Mouse (Mus musculus) c-Kit-negative CD71-positive TER-119-positive erythroid progenitor cells, embryonic 14.5 days (primary cell): ENCODE data around the gene Adamts10.

ENCODE experiments used
- DNase-seq: peaks from one replicate; pipeline ENCODE4 v3.0.0-alpha.2; 2013; ENCODE audit warnings: low read depth, low spot score

Adamts10 gene

DNA sequence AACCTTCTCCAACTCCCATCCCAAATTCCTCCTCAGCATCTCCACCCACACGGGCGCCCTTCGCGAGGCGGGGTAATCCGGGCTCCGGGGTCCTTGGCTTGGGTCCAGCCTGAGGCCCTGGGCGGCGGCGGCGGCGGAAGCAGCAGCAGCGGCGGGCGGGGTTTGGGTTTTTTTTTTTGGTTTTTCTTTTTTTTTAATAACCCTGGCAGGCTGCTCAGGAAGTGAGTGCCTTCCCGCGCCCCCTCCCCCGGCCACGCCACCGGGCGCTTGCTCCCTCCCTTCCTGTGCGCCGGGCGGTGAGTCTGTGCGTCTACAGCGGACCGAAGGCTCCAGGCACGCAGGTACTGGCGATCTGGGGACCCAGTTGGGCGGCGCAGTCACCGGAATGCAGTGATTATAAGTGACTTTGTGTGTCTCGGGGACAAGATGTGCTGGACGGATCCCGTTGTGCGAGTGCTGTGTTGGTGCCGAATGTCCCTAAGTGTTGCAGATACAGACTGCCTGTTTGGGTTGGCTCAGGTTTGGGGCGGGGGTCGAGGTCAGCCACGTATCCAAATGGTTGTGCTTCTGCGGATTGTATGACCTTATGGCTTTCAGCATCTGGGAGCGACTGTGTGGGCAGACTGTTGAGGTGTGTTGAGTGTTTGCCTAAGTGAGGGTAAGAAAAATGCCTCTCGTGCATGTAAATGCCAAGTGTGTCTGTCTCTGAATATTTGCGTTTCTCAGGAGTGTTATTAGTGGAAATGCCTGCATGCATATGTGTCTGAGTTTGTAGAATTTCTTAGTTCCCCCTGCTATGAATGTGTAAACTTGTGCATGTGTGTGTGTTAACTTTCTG is at the start of gene Adamts10:
Gene Adamts10, plus strand, starts transcription at position 287 of the 838 bp plus-strand sequence.
- no peak for DNase-seq

DNA sequence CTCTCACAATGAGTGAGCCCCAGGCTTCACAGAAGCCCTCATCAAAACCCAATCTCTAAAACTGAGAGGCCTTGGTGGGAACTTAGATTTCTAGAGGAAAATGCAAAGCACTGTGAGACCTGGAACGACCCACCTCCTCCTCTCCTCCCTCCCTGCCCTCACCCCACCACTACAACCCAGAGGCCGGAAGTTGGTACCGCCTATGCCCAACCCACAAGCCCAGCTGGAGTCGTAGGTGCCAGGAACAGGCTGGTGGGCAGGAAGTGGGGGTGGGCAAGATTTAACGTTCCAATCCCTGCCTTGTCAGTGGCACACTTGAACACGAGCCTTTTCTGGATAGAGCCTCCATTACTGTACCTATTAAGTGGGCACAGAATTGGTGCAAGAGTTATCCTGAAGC is 40.0 kb upstream of the Adamts10 start:
- no peak for DNase-seq

DNA sequence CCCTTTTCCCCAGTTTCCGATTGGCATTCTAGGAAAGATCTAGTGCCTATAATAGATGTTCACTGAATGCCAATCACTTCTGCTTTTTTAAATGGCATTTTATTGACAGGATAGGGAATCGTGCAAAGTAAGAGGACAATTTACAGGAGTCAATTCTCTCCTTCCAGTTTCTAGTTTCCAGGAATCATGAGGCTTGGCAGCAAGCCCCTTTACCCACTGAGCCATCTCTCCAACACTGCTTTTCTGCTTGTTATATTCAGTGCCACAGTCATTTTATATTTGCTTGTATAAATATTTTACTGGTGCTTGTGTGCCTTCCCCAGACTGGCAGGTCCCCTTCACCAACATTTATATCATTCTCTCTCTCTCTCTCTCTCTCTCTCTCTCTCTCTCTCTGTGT is 36.8 kb upstream of the Adamts10 start:
- DNase-seq, result no peak

DNA sequence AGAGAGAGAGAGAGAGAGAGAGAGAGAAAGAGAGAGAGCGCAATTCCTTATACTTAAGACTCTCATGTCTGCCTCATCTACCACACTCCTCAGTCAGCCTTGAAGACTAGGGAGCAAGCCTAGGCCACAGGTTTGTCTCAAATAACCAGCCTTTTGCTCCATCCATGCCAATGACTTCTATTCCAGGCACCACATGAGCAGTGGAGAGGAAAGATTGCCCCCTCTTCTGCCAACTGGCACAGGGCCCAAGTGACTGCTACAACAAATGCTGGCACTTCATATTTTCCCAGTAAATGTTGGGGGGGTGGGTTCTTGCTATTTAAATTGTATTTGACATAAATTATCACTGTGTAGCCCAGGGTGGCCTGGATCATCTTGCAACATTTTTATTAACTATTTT is 36.4 kb upstream of the Adamts10 start:
- DNase-seq, result no peak

DNA sequence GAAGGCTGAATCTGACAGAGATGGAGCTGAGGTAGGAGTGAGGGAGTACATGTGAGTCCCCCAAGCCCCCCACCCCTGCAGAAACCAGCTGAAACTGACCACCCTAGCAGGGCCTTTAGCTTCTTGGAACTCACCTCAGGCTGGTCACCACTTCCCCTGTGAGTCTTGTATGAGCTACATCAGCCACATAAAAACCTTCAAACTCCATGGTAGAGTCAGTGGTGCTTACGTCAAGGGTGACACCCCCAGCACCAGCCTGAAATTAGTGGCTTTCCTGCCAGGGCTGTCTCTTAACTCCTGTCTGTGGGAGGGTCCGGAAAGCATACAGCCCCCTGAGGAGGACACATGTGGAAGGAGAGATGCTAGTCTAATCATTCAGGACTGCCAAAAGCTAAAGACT is 32.6 kb upstream of the Adamts10 start:
- DNase-seq, result no peak

DNA sequence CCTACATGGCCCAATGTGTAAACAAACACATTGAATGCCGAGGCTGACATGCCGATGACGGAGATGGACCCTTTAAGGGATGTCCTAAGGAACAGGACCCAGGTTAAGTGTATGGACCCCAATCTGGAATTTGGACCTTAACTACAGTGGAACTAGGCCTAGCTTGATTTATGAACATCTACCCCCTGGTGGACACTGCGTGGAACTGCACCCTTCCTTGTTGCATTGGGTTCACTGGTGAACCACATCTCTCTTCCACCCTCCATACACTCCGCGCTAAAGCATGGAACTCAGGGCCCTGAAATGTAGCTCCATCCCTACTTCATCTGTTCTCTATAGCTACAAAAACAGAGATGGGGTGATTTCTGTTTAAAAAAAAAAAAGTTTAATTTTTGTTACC is 30.9 kb upstream of the Adamts10 start:
- peak; percentile 35 for DNase-seq

DNA sequence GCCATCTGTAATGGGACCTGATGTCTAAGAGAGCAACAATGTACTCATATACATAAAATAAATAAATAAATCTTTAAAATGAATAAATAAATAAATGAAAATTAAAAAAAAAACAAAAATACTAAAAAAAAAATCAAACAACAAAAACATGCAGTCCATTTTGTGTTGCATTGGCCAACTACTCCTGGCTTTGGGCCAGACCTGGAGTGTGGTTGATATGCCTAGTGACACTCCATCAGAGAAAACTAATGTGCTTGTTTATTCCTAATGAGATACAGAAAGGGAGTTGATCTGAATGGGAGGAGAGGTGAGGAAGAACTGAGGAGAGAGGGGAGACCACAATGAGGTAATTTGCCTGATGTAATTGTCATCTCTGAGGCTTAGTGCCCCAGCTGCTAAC is 29.4 kb upstream of the Adamts10 start:
- no peak for DNase-seq

DNA sequence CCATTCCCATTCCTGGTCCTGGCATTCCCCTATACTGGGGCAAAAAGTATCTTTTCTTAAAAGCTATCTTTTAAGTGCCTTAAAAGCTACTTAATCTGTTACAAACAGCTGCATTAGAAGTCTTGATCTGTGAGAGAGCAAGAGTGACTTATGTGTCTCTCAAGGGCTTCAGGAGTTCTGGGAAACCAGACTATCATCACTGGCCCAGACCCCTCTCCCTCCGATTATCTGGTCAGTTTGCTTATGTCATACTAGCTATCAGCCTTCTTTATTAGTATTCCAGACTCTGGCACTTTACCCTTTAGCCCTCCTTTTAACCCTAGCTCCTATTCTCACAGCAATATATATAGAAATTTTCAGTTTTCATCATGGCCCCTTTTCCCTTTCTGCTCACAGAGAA is 25.1 kb upstream of the Adamts10 start:
- peak; percentile 20 for DNase-seq

DNA sequence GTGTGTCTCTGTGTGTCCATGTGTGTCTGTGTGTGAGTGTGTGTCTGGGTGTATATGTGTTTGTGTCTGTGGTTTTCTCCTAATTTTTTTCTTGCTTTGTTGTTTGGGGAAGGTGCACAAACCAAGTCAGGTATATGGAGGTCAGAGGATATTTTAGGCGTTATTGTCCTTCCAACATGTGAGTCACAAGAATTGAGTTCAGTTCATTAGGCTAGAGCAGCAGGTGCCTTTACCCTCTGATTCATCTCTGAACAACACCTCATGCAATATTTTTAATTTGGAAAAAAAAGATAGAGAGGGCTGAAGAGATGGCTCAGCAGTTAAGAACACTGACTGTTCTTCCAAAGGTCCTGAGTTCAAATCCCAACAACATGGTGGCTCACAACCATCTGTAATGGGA is 15.6 kb upstream of the Adamts10 start:
- no peak for DNase-seq

DNA sequence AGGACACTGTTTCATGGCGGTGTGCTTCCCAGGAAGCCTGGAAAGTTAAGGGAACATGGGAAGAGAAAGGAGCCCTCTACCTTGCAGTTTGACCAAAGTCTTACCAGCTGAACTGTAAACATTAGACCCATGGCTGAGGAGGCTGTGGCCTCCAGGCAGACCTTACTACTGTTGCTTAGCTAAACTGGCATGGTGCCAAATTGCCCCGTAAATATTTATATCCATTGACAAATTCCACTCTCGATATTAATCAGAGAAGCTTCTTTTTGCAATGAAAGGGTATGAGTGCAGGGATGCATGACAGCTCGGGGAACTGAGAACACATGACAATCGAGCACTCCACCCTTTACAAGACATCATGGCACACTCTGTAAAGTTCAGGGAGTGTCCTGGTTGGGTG is 13.8 kb upstream of the Adamts10 start:
- DNase-seq, result no peak

DNA sequence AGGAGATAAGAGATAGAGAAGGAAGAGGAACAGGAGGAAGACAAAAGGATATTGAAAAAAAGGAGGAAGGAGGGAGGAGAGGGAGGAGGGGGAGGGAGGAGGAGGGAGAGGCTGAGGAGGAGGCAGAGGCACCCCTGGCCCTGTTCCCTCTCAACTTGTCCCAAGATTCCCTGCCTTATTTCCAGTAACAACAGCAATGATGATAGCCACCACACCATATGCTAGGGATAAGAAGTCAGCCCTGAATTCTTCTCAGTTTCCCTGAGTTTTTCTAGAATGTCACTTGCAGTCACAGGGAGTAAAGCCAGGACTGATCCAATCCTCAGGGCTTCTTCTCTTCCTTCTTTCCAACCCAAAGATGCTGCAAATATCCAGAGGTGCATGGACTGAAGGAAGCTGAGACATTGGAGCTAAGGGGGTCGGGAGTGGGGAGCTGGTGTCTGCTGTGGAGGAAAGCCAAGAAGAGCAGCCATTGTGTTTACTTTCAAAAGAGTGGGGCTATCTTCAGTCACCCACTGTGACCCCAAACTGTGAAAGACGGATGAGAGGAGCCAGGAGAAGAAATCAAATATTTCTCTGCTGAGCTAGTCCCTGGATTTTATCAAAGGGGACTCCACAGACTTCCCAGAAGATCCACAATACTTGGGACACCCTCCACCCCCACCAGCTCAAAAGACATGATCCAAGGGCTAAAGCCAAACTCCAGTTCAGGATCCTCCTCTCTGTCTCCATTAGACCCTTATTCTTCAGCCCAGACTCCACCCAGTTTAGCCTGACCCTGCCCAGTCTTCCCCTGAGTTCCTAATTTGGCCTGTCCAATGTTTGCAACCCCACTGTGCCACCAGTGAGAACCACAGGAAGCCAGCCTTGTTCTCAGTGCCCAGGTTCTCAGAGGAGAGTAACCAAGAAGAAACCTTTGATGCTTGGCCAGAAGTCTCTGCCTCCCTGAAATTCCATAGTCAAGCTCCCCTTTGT is 11.3 kb upstream of the Adamts10 start:
- DNase-seq, result no peak

DNA sequence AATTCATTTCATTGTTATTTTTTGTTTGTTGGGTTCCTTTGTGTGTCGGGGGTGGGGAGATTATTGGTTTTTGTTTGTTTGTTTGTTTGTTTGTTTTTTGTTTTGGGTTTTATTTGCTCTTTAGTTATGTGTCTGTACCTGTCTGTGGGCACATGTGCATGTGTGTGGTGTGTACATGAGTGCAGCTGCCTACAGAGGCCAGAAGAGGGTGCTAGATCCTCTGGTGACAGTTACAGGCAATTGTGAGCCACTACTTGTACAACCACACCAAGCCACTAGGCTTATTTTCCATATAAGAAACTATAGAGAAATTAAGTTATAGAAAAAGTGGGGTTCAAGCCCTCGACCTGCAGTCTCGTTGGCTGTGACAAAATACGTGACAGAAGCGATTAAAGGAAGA is 10.1 kb upstream of the Adamts10 start:
- DNase-seq, result no peak

DNA sequence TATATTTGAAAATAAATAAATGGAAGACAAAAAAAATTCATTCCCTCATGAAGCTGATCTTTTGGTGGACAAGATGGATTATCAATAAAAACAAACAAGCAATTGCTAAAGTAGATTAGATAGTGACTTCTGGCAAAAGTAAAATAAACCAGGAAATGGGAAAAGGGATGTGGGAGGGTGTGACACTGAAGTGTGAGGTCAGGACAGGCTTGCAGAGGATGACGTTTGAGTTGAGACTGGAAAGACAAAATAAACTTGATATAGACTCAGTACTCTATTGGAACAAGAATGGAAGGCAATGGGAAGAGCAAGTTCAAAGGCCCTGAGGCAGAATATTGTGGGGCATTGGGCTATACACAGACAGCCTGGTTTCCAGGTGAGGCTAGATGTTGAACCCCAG is 3.6 kb upstream of the Adamts10 start:
- no peak for DNase-seq

DNA sequence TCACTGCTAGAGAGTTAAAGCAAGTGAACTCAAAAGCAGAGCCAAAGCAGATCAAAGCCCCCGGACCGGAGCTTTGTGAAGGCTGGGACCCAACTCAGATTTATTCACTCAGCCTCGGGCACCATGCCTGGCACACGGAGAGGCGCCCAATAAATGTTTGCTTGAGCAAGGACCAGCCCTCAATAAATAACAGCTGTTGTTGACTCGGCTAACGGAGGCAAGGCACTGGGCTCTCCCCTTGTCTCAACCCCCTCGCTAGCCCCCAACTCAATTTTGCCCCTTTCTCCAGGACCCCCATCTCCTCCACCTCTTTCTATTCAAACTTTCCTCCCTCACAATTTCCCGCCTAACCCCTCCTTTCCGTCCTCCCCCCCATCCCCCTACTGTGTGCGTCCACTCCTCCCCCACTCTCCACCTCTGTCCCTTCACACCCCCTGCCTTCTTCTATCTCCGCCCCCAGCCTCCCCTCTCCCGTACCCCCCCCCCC is 530 bp upstream of the Adamts10 start:
- DNase-seq, result no peak

DNA sequence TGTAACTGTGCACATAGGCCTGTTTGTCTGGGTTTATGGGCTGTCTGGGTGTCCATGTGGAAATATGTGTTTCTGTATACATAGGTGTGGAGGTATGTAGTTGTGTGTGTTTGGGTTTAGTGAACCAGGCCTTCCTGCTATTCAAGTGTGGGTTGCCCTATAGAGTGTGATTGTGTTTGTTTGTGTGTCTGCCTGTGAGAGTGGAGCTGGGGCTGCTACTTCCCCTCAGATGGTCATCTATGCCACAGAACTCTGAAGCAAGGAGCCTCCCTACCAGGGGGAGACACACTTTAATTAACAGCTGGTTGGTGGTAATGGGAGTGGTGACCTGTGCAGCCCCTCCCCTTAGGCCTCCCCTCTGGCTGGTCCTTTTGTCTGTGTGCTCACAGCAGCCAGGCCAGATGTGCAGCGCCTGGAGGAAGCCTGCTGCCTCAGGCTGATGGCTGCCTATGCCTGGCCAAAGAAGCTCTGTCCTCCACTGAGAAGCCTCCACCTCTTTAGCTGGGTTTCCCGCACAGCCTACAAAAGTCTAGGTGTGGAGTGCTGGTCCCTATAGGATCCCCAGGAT is 886 bp downstream of the Adamts10 start:
- DNase-seq, result no peak

DNA sequence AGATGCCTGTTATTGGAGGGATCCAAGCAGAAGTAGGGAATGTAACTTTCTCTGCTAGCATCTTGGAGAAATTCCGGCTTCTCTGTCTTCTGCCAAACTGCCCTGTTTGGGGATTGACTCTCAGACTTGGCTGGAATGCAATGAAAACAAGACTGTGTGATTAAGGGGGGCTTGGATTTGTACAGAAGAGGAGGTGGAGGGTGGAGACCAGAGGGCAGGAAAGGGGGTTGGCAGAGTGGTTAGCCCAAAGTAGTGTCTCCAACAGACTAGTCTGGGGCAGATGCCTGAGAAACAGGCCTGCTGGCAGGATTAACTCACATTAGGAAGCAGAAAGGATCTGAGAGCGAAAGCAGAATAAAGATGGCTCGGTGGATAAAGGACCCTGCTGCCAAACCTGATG is 2.5 kb downstream of the Adamts10 start:
- no peak for DNase-seq

DNA sequence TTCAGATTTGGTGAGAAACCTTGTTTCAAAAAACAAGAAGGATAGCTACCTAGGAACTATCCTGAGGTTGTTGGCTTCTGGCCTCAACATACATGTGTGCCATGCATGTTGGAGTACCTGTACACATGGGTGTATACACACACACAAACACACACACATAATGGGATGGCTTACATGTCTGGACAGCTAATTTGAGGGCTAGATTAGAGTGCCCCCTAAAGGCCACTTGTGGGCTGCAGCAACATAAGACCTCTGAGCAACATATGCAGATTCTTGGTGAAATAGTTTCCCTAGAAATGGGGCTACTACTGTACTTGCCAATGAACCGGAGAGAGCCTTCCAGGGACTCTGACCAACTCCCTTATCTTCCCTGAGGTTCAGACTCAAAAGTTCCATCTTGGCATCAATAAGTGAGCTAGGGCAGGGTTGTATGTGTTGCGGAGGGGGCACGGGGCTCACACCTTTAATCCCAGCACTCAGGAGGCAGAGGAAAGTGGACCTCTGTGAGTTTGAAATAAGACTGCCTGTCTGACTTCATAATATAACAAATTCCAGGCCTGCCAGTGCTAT is 15.2 kb downstream of the Adamts10 start:
- DNase-seq, result no peak

DNA sequence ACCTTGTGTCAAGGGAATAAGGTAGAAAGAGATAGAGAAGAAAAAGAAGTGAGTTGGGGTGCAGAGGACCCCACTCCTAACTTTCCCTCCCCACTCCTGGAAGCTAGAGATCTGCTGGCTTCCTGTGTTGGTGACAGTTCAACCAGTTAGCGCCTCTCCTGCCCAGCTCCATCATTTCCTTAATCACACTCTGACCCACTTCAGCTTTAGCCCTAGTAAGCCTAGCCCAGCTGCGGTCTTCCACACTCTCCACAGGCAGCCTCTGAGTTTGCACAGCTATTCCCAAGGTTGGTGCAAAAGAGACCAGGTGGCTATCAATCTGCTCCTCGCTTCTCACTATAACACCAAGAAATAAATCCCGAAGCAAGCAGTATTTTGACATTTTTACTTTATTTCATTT is 15.9 kb downstream of the Adamts10 start:
- no peak for DNase-seq

DNA sequence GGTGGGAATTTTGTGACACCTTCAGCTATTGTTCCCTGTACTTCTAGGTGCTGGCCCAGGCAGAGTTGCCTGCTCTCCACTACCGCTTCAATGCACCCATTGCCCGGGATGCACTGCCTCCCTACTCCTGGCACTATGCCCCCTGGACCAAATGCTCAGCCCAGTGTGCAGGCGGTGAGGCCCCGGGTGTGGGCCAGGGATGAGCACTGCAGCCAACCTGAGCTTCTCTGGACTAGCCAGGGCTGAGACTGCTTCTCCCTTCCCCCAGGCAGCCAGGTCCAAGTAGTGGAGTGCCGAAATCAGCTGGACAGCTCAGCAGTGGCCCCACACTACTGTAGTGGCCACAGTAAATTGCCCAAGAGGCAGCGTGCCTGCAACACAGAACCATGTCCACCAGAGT is 25.2 kb downstream of the Adamts10 start:
- no peak for DNase-seq

DNA sequence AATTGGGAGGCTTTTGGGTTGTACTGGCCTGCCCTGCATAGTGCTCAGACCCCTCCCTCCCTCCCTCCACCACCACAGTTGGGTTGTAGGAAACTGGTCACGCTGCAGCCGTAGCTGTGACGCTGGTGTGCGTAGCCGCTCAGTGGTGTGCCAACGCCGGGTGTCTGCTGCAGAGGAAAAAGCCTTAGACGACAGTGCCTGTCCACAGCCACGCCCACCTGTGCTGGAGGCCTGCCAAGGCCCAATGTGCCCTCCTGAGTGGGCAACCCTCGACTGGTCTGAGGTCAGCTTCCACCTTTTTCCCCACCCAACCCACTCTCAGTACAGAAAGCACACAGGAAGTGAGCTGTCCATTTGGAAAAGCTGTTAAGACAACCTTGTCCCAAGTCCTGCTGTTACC is 26.4 kb downstream of the Adamts10 start:
- no peak for DNase-seq

DNA sequence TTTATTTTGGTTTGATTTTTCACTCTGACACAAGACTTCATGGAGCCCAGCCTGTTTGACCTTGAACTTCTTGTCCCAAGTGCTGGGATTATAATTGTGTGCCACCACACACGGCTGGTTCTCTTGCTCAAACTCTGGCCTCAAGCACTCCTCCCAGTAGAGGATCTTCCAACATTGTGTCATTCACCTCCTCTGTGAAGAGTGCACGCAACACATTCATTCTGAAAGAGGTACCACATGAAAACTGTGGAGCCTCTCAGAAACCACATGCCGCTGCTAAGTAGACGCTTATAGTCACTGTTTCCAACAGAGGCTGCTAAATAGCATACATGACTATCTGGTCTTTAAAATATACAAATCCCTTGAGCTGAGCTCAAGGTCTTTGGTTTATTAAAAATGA is 28.1 kb downstream of the Adamts10 start:
- DNase-seq, result no peak

DNA sequence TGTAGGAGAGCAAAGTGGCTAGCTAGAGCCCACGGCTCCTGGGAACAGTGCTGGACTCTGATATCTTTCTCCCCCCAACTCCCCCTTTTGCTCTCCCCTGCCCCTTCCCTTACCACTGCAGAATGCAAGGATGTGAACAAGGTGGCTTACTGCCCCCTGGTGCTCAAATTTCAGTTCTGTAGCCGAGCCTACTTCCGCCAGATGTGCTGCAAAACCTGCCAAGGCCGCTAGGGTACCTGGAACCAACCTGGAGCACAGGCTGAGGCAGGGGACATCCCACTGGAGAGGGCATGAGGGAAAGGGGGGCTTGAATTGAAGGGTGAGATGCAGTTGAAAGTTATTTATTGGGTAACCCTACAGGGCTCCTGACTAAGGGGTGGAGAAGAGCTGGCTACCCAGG is 29.0 kb downstream of the Adamts10 start:
- DNase-seq, result no peak
